Mouse (Mus musculus): ENCODE results near the gene Rsrc1.
"Not testable (repeated sequence)": the region's sequence is repeated elsewhere in the genome, so short reads cannot be mapped to it uniquely, and the experiment has no call there.

Gene Rsrc1

DNA sequence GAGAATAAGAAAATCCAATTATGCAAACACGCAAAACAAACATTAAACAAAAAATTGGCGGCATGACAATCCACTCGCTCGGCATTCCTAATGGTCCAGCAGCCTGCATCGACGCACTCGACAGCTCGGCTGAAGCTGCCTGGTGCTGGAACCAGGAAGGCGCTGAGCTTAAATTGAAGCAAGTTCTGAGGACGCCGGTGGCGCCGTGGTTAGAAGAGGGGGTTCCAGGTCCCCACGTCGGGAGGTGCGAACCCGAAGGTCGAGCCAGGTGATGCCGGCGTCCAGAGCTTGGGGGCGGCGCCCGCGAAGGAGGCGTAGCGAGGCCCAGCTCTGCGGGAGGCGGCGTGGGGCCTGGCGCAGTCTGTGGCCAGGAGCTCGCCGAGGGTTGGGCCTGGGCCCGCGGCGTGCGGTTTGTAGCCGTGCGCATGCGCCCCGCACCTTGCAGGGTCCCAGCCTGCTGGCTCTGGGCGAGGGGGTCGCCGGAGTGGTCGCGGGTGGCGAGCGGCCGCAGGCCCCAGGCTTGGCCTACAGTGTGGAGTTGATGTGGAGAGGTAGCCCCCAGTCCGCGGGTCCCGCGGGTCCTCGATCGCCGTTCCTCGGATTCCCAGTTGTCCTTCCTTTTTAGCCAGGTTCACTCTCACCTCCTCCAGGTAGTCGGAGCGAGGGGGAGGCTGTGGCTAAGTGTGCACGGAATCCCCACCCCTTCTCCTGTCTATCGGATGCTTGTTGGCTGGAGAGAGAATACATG is 4.5 kb downstream of the Rsrc1 start:
- DNase-seq (ENCODE audit: low spot score): peak; percentile 92

DNA sequence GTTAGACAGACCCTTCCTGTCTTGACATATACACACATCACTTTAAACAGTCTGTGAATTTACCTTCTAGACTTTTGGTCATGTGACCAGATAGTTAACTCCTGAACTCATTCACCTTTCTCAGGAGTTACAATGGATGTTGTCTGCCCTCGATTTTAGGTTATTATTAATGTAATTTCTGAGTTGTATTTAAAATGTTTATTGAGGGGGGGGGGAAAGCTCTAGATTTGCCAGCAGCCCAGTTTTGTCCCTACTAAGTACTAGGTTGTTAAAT is 5.0 kb downstream of the Rsrc1 start:
- no peak for DNase-seq (ENCODE audit: low spot score)

DNA sequence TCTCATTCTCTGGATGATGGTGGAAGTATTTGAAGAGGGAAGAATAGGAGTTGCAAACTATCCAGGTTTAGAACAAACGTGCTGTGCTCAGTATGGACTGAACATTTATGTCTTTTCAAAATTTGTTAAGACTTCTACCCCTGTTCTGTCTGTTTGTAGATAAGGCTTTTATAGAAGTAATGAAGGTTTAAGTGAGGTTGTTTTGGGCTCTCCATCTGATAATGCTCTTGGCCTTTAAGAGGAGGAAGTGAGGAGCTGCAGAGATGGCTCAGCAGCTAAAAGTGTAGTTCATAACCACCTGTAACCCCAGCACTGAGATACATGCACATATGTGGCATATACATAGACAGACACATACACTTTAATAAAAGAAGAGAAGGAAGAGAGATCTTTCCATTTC is 15.6 kb downstream of the Rsrc1 start:
- DNase-seq (ENCODE audit: low spot score): no peak

GRCm38 (mm10) chr3:67036387-67037062 is 55.3 kb downstream of the Rsrc1 start:
- no peak for DNase-seq (ENCODE audit: low spot score)

GRCm38 (mm10) chr3:67059755-67060154 is 78.6 kb downstream of the Rsrc1 start:
- DNase-seq (ENCODE audit: low spot score): no peak

- no peak for DNase-seq (ENCODE audit: low spot score)
These were observed 89.6 kb downstream of the Rsrc1 start for GRCm38 (mm10) chr3:67070575-67071488.

DNA sequence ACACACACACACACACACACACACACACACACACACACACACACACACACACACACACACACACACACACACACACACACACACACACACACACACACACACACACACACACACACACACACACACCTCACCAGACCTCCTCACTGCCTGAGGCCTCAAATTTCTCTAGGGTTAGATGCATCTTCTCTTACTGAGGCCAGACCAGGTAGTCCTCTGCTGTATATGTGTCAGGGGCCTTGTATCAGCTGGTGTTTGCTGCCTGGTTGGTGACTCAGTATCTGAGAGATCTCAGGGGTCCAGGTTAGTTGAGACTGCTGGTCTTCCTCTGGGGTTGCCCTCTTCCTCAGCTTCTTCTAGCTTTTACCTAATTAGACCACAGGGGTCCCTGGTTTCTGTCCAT is 92.5 kb downstream of the Rsrc1 start:
- DNase-seq (ENCODE audit: low spot score): not testable (repeated sequence)

DNA sequence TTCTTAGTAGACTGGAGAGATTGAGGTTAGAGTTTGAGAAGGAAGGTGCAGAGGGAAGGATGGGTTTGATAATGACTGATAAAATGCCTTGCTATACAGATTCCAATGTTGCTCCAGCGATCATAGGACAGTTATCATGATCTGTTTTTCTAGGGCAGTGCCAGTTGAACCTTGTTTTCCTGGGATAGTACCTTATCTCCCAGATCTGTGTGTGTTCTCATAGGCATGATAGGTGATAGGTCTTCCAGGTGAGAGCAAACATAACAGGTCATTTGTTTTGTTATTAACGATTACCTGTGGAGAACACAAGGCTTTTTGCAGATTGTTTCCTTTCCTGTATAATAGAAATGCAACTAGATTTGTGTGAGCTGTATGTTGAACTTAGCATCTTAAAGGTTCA is 94.3 kb downstream of the Rsrc1 start:
- no peak for DNase-seq (ENCODE audit: low spot score)

GRCm38 (mm10) chr3:67084742-67085141 is 103.6 kb downstream of the Rsrc1 start:
- DNase-seq (ENCODE audit: low spot score): no peak

DNA sequence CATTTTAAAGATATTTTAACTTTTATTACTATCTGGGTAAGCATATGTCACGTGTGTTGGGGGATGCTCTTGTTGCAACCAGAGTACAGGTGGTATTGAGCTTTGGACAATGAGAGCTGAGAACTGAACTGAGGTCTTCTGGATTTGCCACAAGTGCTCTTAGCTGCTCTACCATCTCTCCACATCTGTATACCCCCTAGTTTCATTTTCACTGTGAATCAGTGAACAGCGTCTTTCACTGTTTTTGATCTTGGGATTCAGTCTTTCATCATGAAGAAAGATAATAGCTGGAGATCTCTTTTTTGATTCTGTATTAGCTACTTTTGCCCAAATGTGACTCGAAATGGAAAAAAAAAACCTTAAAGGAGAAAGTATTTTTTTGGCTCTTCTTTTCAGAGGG is 127.2 kb downstream of the Rsrc1 start:
- no peak for DNase-seq (ENCODE audit: low spot score)

GRCm38 (mm10) chr3:67116317-67116716 is 135.1 kb downstream of the Rsrc1 start:
- DNase-seq (ENCODE audit: low spot score): no peak

- DNase-seq (ENCODE audit: low spot score): no peak
These were observed 151.3 kb downstream of the Rsrc1 start for GRCm38 (mm10) chr3:67132521-67132920.

DNA sequence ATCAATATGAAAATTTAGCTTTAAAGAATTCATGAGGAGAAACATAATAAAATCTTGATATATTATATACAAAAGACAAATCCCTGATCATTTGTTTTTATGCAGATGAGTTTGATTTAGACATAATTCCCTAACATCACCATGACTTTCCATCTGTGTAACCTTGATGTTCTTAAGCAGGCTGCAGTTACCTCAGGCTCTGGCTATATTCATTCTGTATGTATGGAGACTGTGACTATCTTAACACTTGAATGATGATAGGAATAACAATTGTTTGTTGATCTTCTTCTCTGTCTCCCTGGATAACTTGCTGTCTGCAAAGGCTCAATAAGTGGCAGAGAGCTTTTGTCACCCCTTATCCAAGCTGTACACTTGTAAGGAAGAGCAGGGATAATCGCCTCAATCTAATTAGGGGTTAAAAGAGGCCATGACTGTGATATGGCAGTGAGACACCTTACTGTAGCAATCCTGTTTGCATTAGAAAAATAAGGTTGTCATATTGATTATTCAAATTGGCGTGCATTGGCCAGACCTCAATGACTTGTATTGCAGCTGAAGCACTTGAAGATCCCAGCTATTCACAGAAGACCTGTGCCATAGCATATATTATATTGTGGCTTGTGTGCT is 154.7 kb downstream of the Rsrc1 start:
- no peak for DNase-seq (ENCODE audit: low spot score)

- no peak for DNase-seq (ENCODE audit: low spot score)
These were observed 163.8 kb downstream of the Rsrc1 start for GRCm38 (mm10) chr3:67144952-67145351.

- no peak for DNase-seq (ENCODE audit: low spot score)
These were observed 165.1 kb downstream of the Rsrc1 start for GRCm38 (mm10) chr3:67146280-67146679.

GRCm38 (mm10) chr3:67147246-67147645 is 166.1 kb downstream of the Rsrc1 start:
- no peak for DNase-seq (ENCODE audit: low spot score)

GRCm38 (mm10) chr3:67197179-67197578 is 216.0 kb downstream of the Rsrc1 start:
- peak; percentile 23 for DNase-seq (ENCODE audit: low spot score)

DNA sequence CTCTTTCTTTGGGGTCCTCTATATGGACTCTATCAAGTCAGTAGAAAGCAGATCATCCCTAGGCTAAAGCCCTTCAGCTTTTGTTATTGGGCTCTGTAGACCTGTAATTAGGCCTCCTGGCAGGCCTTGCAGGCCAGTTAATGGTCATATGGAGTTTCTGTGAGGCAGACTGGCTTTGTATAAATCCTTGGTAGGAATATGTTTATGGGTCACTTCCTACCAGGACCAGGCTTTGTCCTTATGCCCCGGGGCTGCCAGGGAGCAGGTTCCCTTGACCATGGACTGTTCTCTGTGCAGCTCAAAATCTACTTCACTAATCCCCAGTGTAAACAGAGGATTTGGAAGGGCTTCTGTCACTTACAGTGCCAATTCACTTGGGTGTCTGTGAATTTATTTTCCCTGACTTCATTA is 231.9 kb downstream of the Rsrc1 start:
- DNase-seq (ENCODE audit: low spot score): no peak

- DNase-seq (ENCODE audit: low spot score): no peak
These were observed 251.5 kb downstream of the Rsrc1 start for GRCm38 (mm10) chr3:67232617-67233241.

DNA sequence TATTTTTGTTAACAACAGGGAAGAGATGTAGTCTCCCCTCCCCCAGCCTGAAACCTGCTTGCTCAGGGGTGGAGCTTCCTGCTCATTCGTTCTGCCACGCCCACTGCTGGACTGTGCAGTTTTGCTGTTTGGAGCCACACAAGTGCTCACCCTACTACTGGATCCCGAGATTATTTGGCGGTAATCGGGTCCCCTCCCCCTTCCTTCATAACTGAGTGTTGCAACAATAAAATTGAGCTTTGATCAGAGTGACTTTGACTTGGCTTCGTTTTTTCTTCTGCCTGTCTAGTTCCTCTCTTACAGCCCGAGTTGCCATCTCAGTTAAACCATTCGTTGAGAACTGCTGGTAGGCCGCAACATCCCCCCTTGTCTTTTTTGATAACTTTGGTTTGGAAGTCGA is 261.3 kb downstream of the Rsrc1 start:
- not testable (repeated sequence) for DNase-seq (ENCODE audit: low spot score)

DNA sequence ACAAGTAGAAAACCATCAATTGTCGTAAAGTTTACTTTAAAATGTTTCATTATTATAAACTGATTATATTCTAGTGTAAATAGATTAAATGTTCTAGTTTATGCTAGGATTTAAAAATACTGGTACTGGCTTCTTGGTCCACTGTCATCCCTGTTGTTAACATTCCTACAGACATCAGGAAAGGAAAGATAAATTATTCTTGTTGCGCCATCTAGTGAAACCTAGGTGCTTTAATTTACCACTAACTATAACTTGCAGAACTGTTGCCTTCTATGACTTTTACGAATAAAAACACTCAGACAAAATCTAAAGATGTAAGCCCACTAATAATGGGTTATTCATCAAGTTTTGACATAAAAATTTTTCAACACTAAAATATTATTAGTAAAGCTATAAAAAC is 286.3 kb downstream of the Rsrc1 start:
- DNase-seq (ENCODE audit: low spot score): peak; percentile 58

DNA sequence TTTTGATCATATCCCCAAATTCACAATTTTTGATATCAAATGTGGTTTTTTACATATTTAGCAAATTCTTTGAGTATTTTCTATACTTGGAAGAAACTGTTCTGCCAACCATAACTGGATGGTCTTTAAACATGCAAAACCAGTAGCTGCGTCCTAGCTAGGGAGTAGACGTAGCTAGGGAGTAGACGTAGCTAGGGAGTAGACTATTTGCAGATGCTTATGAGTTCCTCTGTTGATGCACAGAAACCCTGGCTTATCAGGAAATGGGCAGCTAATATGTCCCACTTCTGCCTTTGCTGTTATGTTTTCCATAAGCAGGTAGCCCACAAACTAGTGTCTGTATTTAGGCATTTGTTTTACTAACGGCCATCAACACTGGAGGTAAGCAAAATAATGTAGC is 298.6 kb downstream of the Rsrc1 start:
- DNase-seq (ENCODE audit: low spot score): no peak

Data from adipocyte (in vitro differentiated cells).